Comparison of ENCODE assay signal across 24 mouse cellular contexts in the genomic region with DNA sequence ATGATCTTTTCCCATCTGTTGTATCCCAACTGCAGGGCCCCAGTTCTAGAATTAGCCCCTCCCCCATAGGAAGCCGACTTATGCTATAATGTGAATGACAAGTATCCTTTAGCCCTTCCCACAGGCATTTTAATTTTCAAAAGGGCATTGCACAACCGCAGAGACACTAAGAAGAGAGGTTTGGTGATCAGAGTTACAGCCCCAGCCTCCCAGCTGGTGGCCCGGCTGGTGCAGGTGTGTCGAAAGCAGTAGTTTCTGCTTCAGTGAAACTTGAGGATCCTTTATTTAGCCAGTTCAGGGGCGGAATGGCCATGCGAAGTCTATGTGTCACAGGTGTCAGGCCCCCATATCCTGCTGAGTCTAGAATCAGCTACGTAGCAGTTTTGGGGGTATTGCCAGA. TPM values are rescaled to one million over a fixed set of nuclear protein-coding genes. Genes with fewer than 3 reads are reported as not detected.
A peak's percentile ranks its signal among the peaks of the same experiment; 100 is the strongest.
DNase-seq lines count a peak whose midpoint lies in the region; ATAC-seq and TF ChIP-seq lines count a peak whose summit lies in the region.
"Had no signal": no experiment of that assay in that cellular context is flagged by ENCODE, and none has a peak within 500 bp of the region (broad histone marks: within the 10 kb centered on the region; RNA-seq: fewer than 3 reads in every experiment).

No protein-coding gene starts in this region.

- H3K79me2 ChIP-seq in liver, adult 2 months (ENCODE audit: control insufficient read depth, insufficient read depth, low read length): peaks cover 56% of the 10 kb centered on the region
- H3K79me2 ChIP-seq in CH12.LX (replicated peaks; ENCODE audit: control insufficient read depth, extremely low read depth, insufficient read depth, poor library complexity, severe bottlenecking): no peaks in the 10 kb centered on the region

- no peak for TF ChIP-seq RAD21 in CH12.LX (IDR thresholded peaks at IDR 0.05; ENCODE audit: low read depth, low read length)

- no peak overlapping the region for H3K4me2 ChIP-seq in liver, embryonic 11.5 days
- H3K4me2 ChIP-seq in CH12.LX (ENCODE audit: insufficient read depth, low read depth, poor library complexity, severe bottlenecking): no peak overlapping the region
- H3K4me2 ChIP-seq in limb, embryonic 14.5 days (replicated peaks; ENCODE audit: low read depth, low read length, severe bottlenecking): no peak overlapping the region
- H3K4me2 ChIP-seq in stomach, embryonic 16.5 days (ENCODE audit: low read depth, low read length): no peak overlapping the region
- no peak overlapping the region for H3K4me2 ChIP-seq in midbrain, embryonic 13.5 days (replicated peaks)
- H3K4me2 ChIP-seq: embryonic facial prominence, embryonic 12.5 days; forebrain, embryonic 15.5 days; hindbrain, embryonic 14.5 days; liver, embryonic 13.5 days; lung, embryonic 14.5 days; midbrain, embryonic 12.5 days; neural tube, embryonic 13.5 days had no signal

- in situ Hi-C loops in CH12.LX (cut with MboI; ENCODE audit: low pct_ligation_motif_present, low pct_unique_long_range_greater_than_20kb, low sequenced_read_pairs): loop anchor here (5.0 kb wide), 1 partner anchor 46 kb away; no protein-coding TSS in a partner anchor

- H3K4me3 ChIP-seq in liver, adult 2 months (ENCODE audit: insufficient read depth, low read depth, low read length): no peak overlapping the region
- H3K4me3 ChIP-seq in liver, embryonic 11.5 days (ENCODE audit: low read depth, low read length): no peak overlapping the region
- H3K4me3 ChIP-seq in CH12.LX (replicated peaks in 1 of 3; ENCODE audit: low read depth in 2 of 3, low read length in 2 of 3, poor library complexity in 1 of 3): no peak overlapping the region
- no peak overlapping the region for H3K4me3 ChIP-seq in limb, embryonic 14.5 days (replicated peaks; ENCODE audit: low read length)
- no peak overlapping the region for H3K4me3 ChIP-seq in stomach, embryonic 16.5 days (replicated peaks; ENCODE audit: low read length)
- H3K4me3 ChIP-seq in midbrain, embryonic 13.5 days (replicated peaks): no peak overlapping the region
- H3K4me3 ChIP-seq: embryonic facial prominence, embryonic 12.5 days; forebrain, embryonic 15.5 days; liver, embryonic 13.5 days; midbrain, embryonic 12.5 days; neural tube, embryonic 13.5 days had no signal

- no peaks in the 10 kb centered on the region for H3K27me3 ChIP-seq in liver, adult 2 months (ENCODE audit: control insufficient read depth, insufficient read depth, low read length)
- H3K27me3 ChIP-seq in liver, embryonic 11.5 days (replicated peaks; ENCODE audit: control insufficient read depth, insufficient read depth, low read length): no peaks in the 10 kb centered on the region
- H3K27me3 ChIP-seq in CH12.LX (replicated peaks): no peaks in the 10 kb centered on the region
- no peaks in the 10 kb centered on the region for H3K27me3 ChIP-seq in limb, embryonic 14.5 days (ENCODE audit: control insufficient read depth, insufficient read depth, low read length)
- H3K27me3 ChIP-seq in stomach, embryonic 16.5 days (ENCODE audit: control insufficient read depth, insufficient read depth, low read length): no peaks in the 10 kb centered on the region
- H3K27me3 ChIP-seq in midbrain, embryonic 13.5 days: no peaks in the 10 kb centered on the region
- H3K27me3 ChIP-seq: embryonic facial prominence, embryonic 12.5 days; forebrain, embryonic 15.5 days; liver, embryonic 13.5 days; midbrain, embryonic 12.5 days; neural tube, embryonic 13.5 days had no signal

- no peak; the same call in 1 of the 2 replicates for TF ChIP-seq EP300 in CH12.LX (IDR thresholded peaks at IDR 0.05; ENCODE audit: low read length)

- WGBS in liver, adult 2 months: 45% methylated on average over 7 of the region's 7 CpGs
- WGBS in liver, embryonic 11.5 days: 82% methylated on average over 7 of the region's 7 CpGs
- 57% methylated on average over 7 of the region's 7 CpGs for WGBS in limb, embryonic 14.5 days
- 70% methylated on average over 7 of the region's 7 CpGs for WGBS in stomach, embryonic 16.5 days
- WGBS in midbrain, embryonic 13.5 days: 81% methylated on average over 7 of the region's 7 CpGs

- peak overlapping the region; percentile 10; the same call in 1 of the 2 replicates for H3K9ac ChIP-seq in liver, adult 2 months (ENCODE audit: low read depth, low read length)
- no peak overlapping the region for H3K9ac ChIP-seq in liver, embryonic 11.5 days (ENCODE audit: low read depth, low read length)
- no peak overlapping the region for H3K9ac ChIP-seq in CH12.LX (ENCODE audit: insufficient read depth, low read depth)
- no peak overlapping the region for H3K9ac ChIP-seq in limb, embryonic 14.5 days (ENCODE audit: low read depth, low read length, severe bottlenecking)
- H3K9ac ChIP-seq in stomach, embryonic 16.5 days (ENCODE audit: low read length): peak overlapping the region; percentile 49; the same call in 1 of the 2 replicates
- H3K9ac ChIP-seq in midbrain, embryonic 13.5 days (replicated peaks): no peak overlapping the region
- H3K9ac ChIP-seq: embryonic facial prominence, embryonic 12.5 days; forebrain, embryonic 15.5 days; hindbrain, embryonic 14.5 days; liver, embryonic 13.5 days; lung, embryonic 14.5 days; midbrain, embryonic 12.5 days; neural tube, embryonic 13.5 days had no signal

- DNase-seq in liver, adult 2 months (ENCODE audit: extremely low read depth, low read depth, low spot score): peak; percentile 57
- no peak for DNase-seq in liver, embryonic 11.5 days (ENCODE audit: low spot score)
- DNase-seq in CH12.LX (ENCODE audit: extremely low read depth): peak; percentile 47
- DNase-seq in limb, embryonic 14.5 days (ENCODE audit: low spot score): peak; percentile 26
- no peak for DNase-seq in gastrocnemius, postnatal 14 days
- DNase-seq: adrenal gland, adult 8-10 months; B cell, adult 2 months; gastrocnemius, postnatal 25 days; kidney, adult 18-20 months; kidney, postnatal 4 days; liver, embryonic 13.5 days; lung, embryonic 14.5 days; retina, postnatal 1 day had no signal

- no peak for TF ChIP-seq CTCF in liver, adult 2 months (IDR thresholded peaks at IDR 0.05; ENCODE audit: low read depth, low read length)
- TF ChIP-seq CTCF in CH12.LX (conservative IDR thresholded peaks at IDR 0.05 in 1 of 2, IDR thresholded peaks at IDR 0.05 in 1 of 2; ENCODE audit: low read depth in 2 of 2, low read length in 2 of 2): no peak

- H3K4me1 ChIP-seq in liver, adult 2 months (ENCODE audit: control insufficient read depth, insufficient read depth, low read length): peaks cover 63% of the 10 kb centered on the region
- peaks cover 22% of the 10 kb centered on the region for H3K4me1 ChIP-seq in liver, embryonic 11.5 days (replicated peaks; ENCODE audit: control insufficient read depth, insufficient read depth, low read length)
- peaks cover 0 to 25% of the 10 kb centered on the region in 2 experiments; a peak in 2 of 4 replicates for H3K4me1 ChIP-seq in CH12.LX (ENCODE audit: control insufficient read depth in 1 of 2, insufficient read depth in 2 of 2)
- peaks cover 77% of the 10 kb centered on the region for H3K4me1 ChIP-seq in limb, embryonic 14.5 days (ENCODE audit: control insufficient read depth, insufficient read depth, low read length)
- peaks cover 66% of the 10 kb centered on the region for H3K4me1 ChIP-seq in stomach, embryonic 16.5 days (ENCODE audit: control insufficient read depth, insufficient read depth, low read length)
- H3K4me1 ChIP-seq in midbrain, embryonic 13.5 days (replicated peaks): 0 out of 2 replicates have a peak, but pooled peaks cover 3% of the 10 kb centered on the region
- H3K4me1 ChIP-seq: forebrain, embryonic 15.5 days had no signal

- no peak for TF ChIP-seq POLR2A in liver, adult 2 months (IDR thresholded peaks at IDR 0.05; ENCODE audit: extremely low read depth, insufficient read depth, low read length)
- TF ChIP-seq POLR2A in CH12.LX (IDR thresholded peaks at IDR 0.05; ENCODE audit: low read depth, low read length): no peak
- no peak for TF ChIP-seq POLR2A in limb, embryonic 14.5 days (IDR thresholded peaks at IDR 0.05; ENCODE audit: borderline replicate concordance, extremely low read depth, insufficient read depth, insufficient read length)

- intact Hi-C loops in gastrocnemius, postnatal 14 days (cut with DNase I; ENCODE audit: low total_unique reads): no loop called here

- H3K27ac ChIP-seq in liver, adult 2 months (replicated peaks; ENCODE audit: insufficient read depth, low read depth, low read length): peak overlapping the region; percentile 82
- H3K27ac ChIP-seq in liver, embryonic 11.5 days (ENCODE audit: low read depth, low read length): no peak overlapping the region
- H3K27ac ChIP-seq in CH12.LX (ENCODE audit: insufficient read depth, low read depth): no peak overlapping the region
- no peak overlapping the region for H3K27ac ChIP-seq in limb, embryonic 14.5 days (replicated peaks; ENCODE audit: low read depth, low read length)
- peak overlapping the region; percentile 90 for H3K27ac ChIP-seq in stomach, embryonic 16.5 days (ENCODE audit: low read length)
- no peak overlapping the region for H3K27ac ChIP-seq in midbrain, embryonic 13.5 days
- H3K27ac ChIP-seq: forebrain, embryonic 15.5 days; hindbrain, embryonic 14.5 days; liver, embryonic 13.5 days; macrophage; midbrain, embryonic 12.5 days; neural tube, embryonic 13.5 days had no signal

- no peak for ATAC-seq in liver, embryonic 11.5 days (replicated peaks; ENCODE audit: low FRiP score)
- ATAC-seq in limb, embryonic 14.5 days (ENCODE audit: low FRiP score, low read depth): no peak
- ATAC-seq in stomach, embryonic 16.5 days (ENCODE audit: insufficient read depth, low FRiP score): no peak
- no peak for ATAC-seq in frontal cortex, adult (ENCODE audit: low TSS enrichment)
- no peak for ATAC-seq in midbrain, embryonic 13.5 days
- ATAC-seq: activated CD4-positive, CD25-positive, alpha-beta regulatory T cell, adult 4 months; forebrain, embryonic 15.5 days; inflammation-experienced regulatory T-cells, adult 6 months had no signal

- dilution Hi-C loops in CH12.LX (cut with MboI; ENCODE audit: extremely low pct_ligation_motif_present, extremely low pct_unique_long_range_greater_than_20kb, low sequenced_read_pairs): no loop called here

- H3K9me3 ChIP-seq in liver, embryonic 11.5 days (ENCODE audit: control insufficient read depth, low read length): no peaks in the 10 kb centered on the region
- no peaks in the 10 kb centered on the region for H3K9me3 ChIP-seq in CH12.LX (replicated peaks; ENCODE audit: low read length)
- no peaks in the 10 kb centered on the region for H3K9me3 ChIP-seq in limb, embryonic 14.5 days (ENCODE audit: control insufficient read depth, low read length)
- H3K9me3 ChIP-seq in stomach, embryonic 16.5 days (replicated peaks; ENCODE audit: control insufficient read depth, low read length): no peaks in the 10 kb centered on the region
- no peaks in the 10 kb centered on the region for H3K9me3 ChIP-seq in midbrain, embryonic 13.5 days
- H3K9me3 ChIP-seq: embryonic facial prominence, embryonic 12.5 days; forebrain, embryonic 15.5 days; liver, embryonic 13.5 days; midbrain, embryonic 12.5 days; neural tube, embryonic 13.5 days had no signal

- H3K36me3 ChIP-seq in liver, adult 2 months (ENCODE audit: control insufficient read depth, insufficient read depth, low read length): no peaks in the 10 kb centered on the region
- no peaks in the 10 kb centered on the region for H3K36me3 ChIP-seq in liver, embryonic 11.5 days (ENCODE audit: control insufficient read depth, insufficient read depth, low read length)
- no peaks in the 10 kb centered on the region for H3K36me3 ChIP-seq in CH12.LX (replicated peaks in 1 of 2; ENCODE audit: control insufficient read depth in 1 of 2, insufficient read depth in 1 of 2, low read length in 1 of 2)
- H3K36me3 ChIP-seq in limb, embryonic 14.5 days (ENCODE audit: control insufficient read depth, insufficient read depth, low read length): peaks cover 14% of the 10 kb centered on the region
- H3K36me3 ChIP-seq in stomach, embryonic 16.5 days (ENCODE audit: control insufficient read depth, insufficient read depth, low read length): no peaks in the 10 kb centered on the region
- H3K36me3 ChIP-seq in midbrain, embryonic 13.5 days: no peaks in the 10 kb centered on the region
- H3K36me3 ChIP-seq: embryonic facial prominence, embryonic 12.5 days; forebrain, embryonic 15.5 days; liver, embryonic 13.5 days; midbrain, embryonic 12.5 days; neural tube, embryonic 13.5 days had no signal

RNA-seq across cellular contexts. Expression of a gene that starts 10.0 kb away (rescaled TPM):
- total RNA-seq in liver, adult 2 months (2014; rRNA removed): 164 and 316 TPM in 2 replicates
- 321 and 421 TPM in 2 replicates for polyA plus RNA-seq in liver, adult 2 months (2012; rRNA removed)
- polyA plus RNA-seq in liver, embryonic 11.5 days (2014; fragmentation: Nextera tagmentation; extraction: Ambion mirVana): 50.2 and 51.6 TPM in 2 replicates
- total RNA-seq in CH12.LX (2012; rRNA removed) (5.3 and 8.1 TPM in 2 replicates), CH12.LX (2014; rRNA removed) (2.6 and 3.0 TPM in 2 replicates)
- polyA plus RNA-seq in CH12.LX (2012; ENCODE audit: insufficient read length, low read depth): 1.7 and 2.1 TPM in 2 replicates
- 268 and 329 TPM in 2 replicates for polyA plus RNA-seq in limb, embryonic 14.5 days (2012; rRNA removed)
- polyA plus RNA-seq in limb, embryonic 14.5 days (2014; fragmentation: Nextera tagmentation; extraction: Ambion mirVana): 238 and 240 TPM in 2 replicates
- 181 and 205 TPM in 2 replicates for polyA plus RNA-seq in stomach, embryonic 16.5 days (2015; fragmentation: Nextera tagmentation; extraction: Ambion mirVana)
- polyA plus RNA-seq in midbrain, embryonic 13.5 days (2015; fragmentation: Nextera tagmentation; extraction: Ambion mirVana): 30.1 and 30.8 TPM in 2 replicates
- 10 to 100 TPM in 1 of 2 experiments, 1 to 10 TPM in 1; 8.3 to 11.2 TPM for total RNA-seq in gastrocnemius, postnatal 14 days (2021)

Comparison
In these comparisons a context has a peak if more than half of its experiments do, and no peak if none do; other contexts are left out.
1. DNase-seq: peak in liver, adult 2 months (single experiment), CH12.LX (single experiment) and limb, embryonic 14.5 days (single experiment); none in liver, embryonic 11.5 days (single experiment) and gastrocnemius, postnatal 14 days (single experiment).
2. H3K27ac ChIP-seq: peak in liver, adult 2 months (single experiment) and stomach, embryonic 16.5 days (single experiment); none in liver, embryonic 11.5 days (single experiment), CH12.LX (single experiment), limb, embryonic 14.5 days (single experiment) and midbrain, embryonic 13.5 days (single experiment).
3. H3K9ac ChIP-seq: peak in liver, adult 2 months (single experiment) and stomach, embryonic 16.5 days (single experiment); none in liver, embryonic 11.5 days (single experiment), CH12.LX (single experiment), limb, embryonic 14.5 days (single experiment) and midbrain, embryonic 13.5 days (single experiment).
4. RNA of a gene that starts 10.0 kb away (polyA plus RNA-seq): 321 to 421 TPM in liver, adult 2 months, 238 to 329 TPM in limb, embryonic 14.5 days, 181 to 205 TPM in stomach, embryonic 16.5 days, 50.2 to 51.6 TPM in liver, embryonic 11.5 days and 30.1 to 30.8 TPM in midbrain, embryonic 13.5 days; 1.7 to 2.1 TPM in CH12.LX; every median in the first group is over 10 times any median in the second.